Mouse (Mus musculus) kidney, adult 2 months (tissue): ENCODE results near the gene Cma1.

ENCODE experiments used
- CTCF ChIP-seq: fragments of 200-500 bp; conservative IDR thresholded peaks from 2 replicates; pipeline ENCODE4 v1.5.1; 2011; ENCODE audit warnings: low read depth, mild to moderate bottlenecking, control low read depth, low read length, moderate library complexity, mixed read lengths; ENCODE audit not compliant: insufficient read depth, insufficient read length
- POLR2A ChIP-seq: fragments of 200-500 bp; IDR thresholded peaks from one replicate; pipeline ENCODE4 v1.6.1; 2011; ENCODE audit warnings: low read depth, low read length, control low read depth

- TF ChIP-seq CTCF, result no peak
- TF ChIP-seq POLR2A, result no peak
Measured at GRCm38 (mm10) chr14:55900414-55900755, 44.1 kb downstream of the Cma1 start.
